Mouse (Mus musculus): Measurements from ENCODE around the gene Cast. TPM values are rescaled to one million over a fixed set of nuclear protein-coding genes. Genes with fewer than 3 reads are reported as not detected.
A peak's percentile ranks its signal among the peaks of the same experiment; 100 is the strongest.

Cast gene
- polyA plus RNA-seq, 1 experiment, result 2.7 TPM

GRCm38 (mm10) chr13:74794435-74794834, 14.2 kb downstream of the Cast start:
- TF ChIP-seq GATA1 (IDR thresholded peaks at IDR 0.05; ENCODE audit: low read length) (no peak), TAL1 (IDR thresholded peaks at IDR 0.05; ENCODE audit: low read length) (no peak)
- no peaks in the 10 kb centered on the region for H3K27me3 ChIP-seq (ENCODE audit: control insufficient read depth)
- H3K4me1 ChIP-seq (ENCODE audit: control insufficient read depth), result no peaks in the 10 kb centered on the region
- H3K36me3 ChIP-seq (ENCODE audit: control insufficient read depth), result no peaks in the 10 kb centered on the region
- no peaks in the 10 kb centered on the region for H3K9me3 ChIP-seq (ENCODE audit: control insufficient read depth, low read length)
- H3K4me3 ChIP-seq (replicated peaks), result no peak overlapping the region

GRCm38 (mm10) chr13:74787681-74788080, 20.9 kb downstream of the Cast start:
- no peaks in the 10 kb centered on the region for H3K9me3 ChIP-seq (ENCODE audit: control insufficient read depth, low read length)
- H3K4me3 ChIP-seq (replicated peaks), result no peak overlapping the region
- no peaks in the 10 kb centered on the region for H3K36me3 ChIP-seq (ENCODE audit: control insufficient read depth)
- no peak for TF ChIP-seq GATA1 (IDR thresholded peaks at IDR 0.05; ENCODE audit: low read length)
- TF ChIP-seq TAL1 (IDR thresholded peaks at IDR 0.05; ENCODE audit: low read length), result no peak
- no peaks in the 10 kb centered on the region for H3K4me1 ChIP-seq (ENCODE audit: control insufficient read depth)
- H3K27me3 ChIP-seq (ENCODE audit: control insufficient read depth), result no peaks in the 10 kb centered on the region

- peaks cover 40% of the 10 kb centered on the region for H3K4me1 ChIP-seq (ENCODE audit: control insufficient read depth)
- H3K9me3 ChIP-seq (ENCODE audit: control insufficient read depth, low read length), result no peaks in the 10 kb centered on the region
- H3K36me3 ChIP-seq (ENCODE audit: control insufficient read depth), result peaks cover 8% of the 10 kb centered on the region
- H3K4me3 ChIP-seq (replicated peaks), result no peak overlapping the region
- H3K27me3 ChIP-seq (ENCODE audit: control insufficient read depth), result no peaks in the 10 kb centered on the region
- TF ChIP-seq TAL1 (IDR thresholded peaks at IDR 0.05; ENCODE audit: low read length) (no peak), GATA1 (IDR thresholded peaks at IDR 0.05; ENCODE audit: low read length) (no peak)
These were observed 36.5 kb downstream of the Cast start for GRCm38 (mm10) chr13:74772151-74772550.

- TF ChIP-seq GATA1 (IDR thresholded peaks at IDR 0.05; ENCODE audit: low read length), result no peak
- TF ChIP-seq TAL1 (IDR thresholded peaks at IDR 0.05; ENCODE audit: low read length), result no peak
- Histone ChIP-seq H3K4me1 (ENCODE audit: control insufficient read depth) (peaks cover 48% of the 10 kb centered on the region), H3K9me3 (ENCODE audit: control insufficient read depth, low read length) (no peaks in the 10 kb centered on the region), H3K27me3 (ENCODE audit: control insufficient read depth) (no peaks in the 10 kb centered on the region), H3K36me3 (ENCODE audit: control insufficient read depth) (peaks cover 15% of the 10 kb centered on the region), H3K4me3 (replicated peaks) (peak overlapping the region; percentile 86)
These were observed 38.1 kb downstream of the Cast start for GRCm38 (mm10) chr13:74770480-74770879.

GRCm38 (mm10) chr13:74769871-74770270, 38.7 kb downstream of the Cast start:
- Histone ChIP-seq H3K36me3 (ENCODE audit: control insufficient read depth) (peaks cover 15% of the 10 kb centered on the region), H3K4me1 (ENCODE audit: control insufficient read depth) (peaks cover 48% of the 10 kb centered on the region), H3K4me3 (replicated peaks) (peak overlapping the region; percentile 86), H3K27me3 (ENCODE audit: control insufficient read depth) (no peaks in the 10 kb centered on the region), H3K9me3 (ENCODE audit: control insufficient read depth, low read length) (no peaks in the 10 kb centered on the region)
- TF ChIP-seq GATA1 (IDR thresholded peaks at IDR 0.05; ENCODE audit: low read length) (no peak), TAL1 (IDR thresholded peaks at IDR 0.05; ENCODE audit: low read length) (no peak)

- TF ChIP-seq GATA1 (IDR thresholded peaks at IDR 0.05; ENCODE audit: low read length) (no peak), TAL1 (IDR thresholded peaks at IDR 0.05; ENCODE audit: low read length) (no peak)
These were observed 41.4 kb downstream of the Cast start for GRCm38 (mm10) chr13:74767186-74767585.

GRCm38 (mm10) chr13:74762741-74763140, 45.9 kb downstream of the Cast start:
- no peaks in the 10 kb centered on the region for H3K27me3 ChIP-seq (ENCODE audit: control insufficient read depth)
- H3K4me1 ChIP-seq (ENCODE audit: control insufficient read depth), result peaks cover 27% of the 10 kb centered on the region
- H3K36me3 ChIP-seq (ENCODE audit: control insufficient read depth), result peaks cover 48% of the 10 kb centered on the region
- TF ChIP-seq GATA1 (IDR thresholded peaks at IDR 0.05; ENCODE audit: low read length) (no peak), TAL1 (IDR thresholded peaks at IDR 0.05; ENCODE audit: low read length) (no peak)
- H3K4me3 ChIP-seq (replicated peaks), result no peak overlapping the region
- H3K9me3 ChIP-seq (ENCODE audit: control insufficient read depth, low read length), result no peaks in the 10 kb centered on the region

More at GRCm38 (mm10) chr13:74767186-74767585, 41.4 kb downstream of the Cast start:
- Histone ChIP-seq H3K27me3 (ENCODE audit: control insufficient read depth) (no peaks in the 10 kb centered on the region), H3K4me1 (ENCODE audit: control insufficient read depth) (peaks cover 43% of the 10 kb centered on the region), H3K4me3 (replicated peaks) (peak overlapping the region; percentile 19), H3K36me3 (ENCODE audit: control insufficient read depth) (peaks cover 22% of the 10 kb centered on the region), H3K9me3 (ENCODE audit: control insufficient read depth, low read length) (no peaks in the 10 kb centered on the region)

GRCm38 (mm10) chr13:74759152-74759551, 49.5 kb downstream of the Cast start:
- H3K9me3 ChIP-seq (ENCODE audit: control insufficient read depth, low read length), result no peaks in the 10 kb centered on the region

GRCm38 (mm10) chr13:74743219-74743618, 65.4 kb downstream of the Cast start:
- no peak for TF ChIP-seq GATA1 (IDR thresholded peaks at IDR 0.05; ENCODE audit: low read length)
- TF ChIP-seq TAL1 (IDR thresholded peaks at IDR 0.05; ENCODE audit: low read length), result no peak
- Histone ChIP-seq H3K36me3 (ENCODE audit: control insufficient read depth) (peaks cover 92% of the 10 kb centered on the region), H3K9me3 (ENCODE audit: control insufficient read depth, low read length) (no peaks in the 10 kb centered on the region), H3K4me1 (ENCODE audit: control insufficient read depth) (peaks cover 9% of the 10 kb centered on the region), H3K4me3 (replicated peaks) (no peak overlapping the region), H3K27me3 (ENCODE audit: control insufficient read depth) (no peaks in the 10 kb centered on the region)

More at GRCm38 (mm10) chr13:74759152-74759551, 49.5 kb downstream of the Cast start:
- TF ChIP-seq GATA1 (IDR thresholded peaks at IDR 0.05; ENCODE audit: low read length) (no peak), TAL1 (IDR thresholded peaks at IDR 0.05; ENCODE audit: low read length) (no peak)
- no peaks in the 10 kb centered on the region for H3K27me3 ChIP-seq (ENCODE audit: control insufficient read depth)
- H3K4me3 ChIP-seq (replicated peaks), result no peak overlapping the region
- H3K36me3 ChIP-seq (ENCODE audit: control insufficient read depth), result peaks cover 48% of the 10 kb centered on the region
- peaks cover 21% of the 10 kb centered on the region for H3K4me1 ChIP-seq (ENCODE audit: control insufficient read depth)

GRCm38 (mm10) chr13:74736396-74736795, 72.2 kb downstream of the Cast start:
- Histone ChIP-seq H3K36me3 (ENCODE audit: control insufficient read depth) (peaks cover 96% of the 10 kb centered on the region), H3K4me3 (replicated peaks) (peak overlapping the region; percentile 37), H3K9me3 (ENCODE audit: control insufficient read depth, low read length) (no peaks in the 10 kb centered on the region), H3K27me3 (ENCODE audit: control insufficient read depth) (no peaks in the 10 kb centered on the region), H3K4me1 (ENCODE audit: control insufficient read depth) (peaks cover 64% of the 10 kb centered on the region)
- TF ChIP-seq GATA1 (IDR thresholded peaks at IDR 0.05; ENCODE audit: low read length) (no peak), TAL1 (IDR thresholded peaks at IDR 0.05; ENCODE audit: low read length) (no peak)
